Mouse (Mus musculus) heart, postnatal 0 days (tissue): Measurements from ENCODE around the gene Slc12a3.

ENCODE experiments used
- CTCF ChIP-seq: IDR thresholded peaks from 2 replicates; pipeline ENCODE4 v1.5.1; 2016; ENCODE audit warnings: antibody characterized with exemption, control low read depth, low read depth
- EP300 ChIP-seq: IDR thresholded peaks from 2 replicates; pipeline ENCODE4 v1.6.1; 2016; ENCODE audit warnings: antibody characterized with exemption, low read depth

GRCm38 (mm10) chr8:94387027-94387684 lies 58.2 kb downstream of the Slc12a3 start:
- TF ChIP-seq EP300 = no peak; the same call in 1 of the 2 replicates
- no peak for TF ChIP-seq CTCF
